Mouse (Mus musculus) brown adipose tissue, adult 24 weeks (tissue): ENCODE measurements around the gene 2210011C24Rik. TPM values are rescaled to one million over a fixed set of nuclear protein-coding genes. Genes with fewer than 3 reads are reported as not detected.
"Not testable (repeated sequence)": the region's sequence is repeated elsewhere in the genome, so short reads cannot be mapped to it uniquely, and the experiment has no call there.

ENCODE experiments used
- H3K27ac ChIP-seq: fragments of 200-500 bp; replicated peaks from 2 replicates; pipeline ENCODE4 v1.5.1; 2012; ENCODE audit warnings: low read depth, mild to moderate bottlenecking, low read length
- H3K4me1 ChIP-seq: fragments of 200-500 bp; 2 replicates; pipeline ENCODE4 v1.6.1; 2012; ENCODE audit warnings: low read length, mixed read lengths; ENCODE audit not compliant: control insufficient read depth, insufficient read depth, insufficient read length
- H3K4me3 ChIP-seq: fragments of 200-500 bp; 2 replicates; pipeline ENCODE4 v1.5.1; 2012; ENCODE audit warnings: low read depth, mild to moderate bottlenecking, low read length, moderate library complexity; ENCODE audit not compliant: insufficient read depth
- polyA plus RNA-seq: library from polyadenylated mRNA; stranded (reverse); fragments of >200 nt; gene quantifications from 2 replicates; pipeline ENCODE4 v1.2.4, GENCODE M21; 2012; ENCODE audit not compliant: missing spikeins, insufficient read depth, insufficient read length

2210011C24Rik gene
- polyA plus RNA-seq, 1 experiment: not detected

GRCm38 (mm10) chr8:84029272-84029671 lies 17.3 kb upstream of the 2210011C24Rik start:
- Histone ChIP-seq H3K4me3 (no peak overlapping the region), H3K27ac (no peak overlapping the region), H3K4me1 (no peaks in the 10 kb centered on the region)

DNA sequence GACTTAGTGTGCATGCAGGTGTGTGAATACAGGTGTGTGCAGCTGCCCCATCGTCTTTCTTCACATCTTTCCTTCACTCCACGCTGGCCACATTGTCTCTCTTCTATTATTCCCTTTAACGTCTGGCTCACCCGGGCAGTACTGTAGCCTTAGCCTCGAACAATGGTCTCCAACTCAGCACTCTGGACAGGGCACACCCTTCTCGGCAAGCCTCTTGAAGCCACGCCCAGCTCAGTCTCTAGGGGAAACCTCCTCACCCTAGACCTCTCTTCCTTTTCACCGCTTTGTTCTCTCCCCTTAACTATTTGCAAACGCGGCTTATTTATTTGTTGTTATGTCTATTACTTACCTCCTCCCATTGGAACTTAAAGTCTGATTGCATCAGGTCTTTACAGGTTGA lies 15.5 kb upstream of the 2210011C24Rik start:
- Histone ChIP-seq H3K27ac (no peak overlapping the region), H3K4me1 (peaks cover 4% of the 10 kb centered on the region; the same call in 1 of the 2 replicates), H3K4me3 (no peak overlapping the region)

DNA sequence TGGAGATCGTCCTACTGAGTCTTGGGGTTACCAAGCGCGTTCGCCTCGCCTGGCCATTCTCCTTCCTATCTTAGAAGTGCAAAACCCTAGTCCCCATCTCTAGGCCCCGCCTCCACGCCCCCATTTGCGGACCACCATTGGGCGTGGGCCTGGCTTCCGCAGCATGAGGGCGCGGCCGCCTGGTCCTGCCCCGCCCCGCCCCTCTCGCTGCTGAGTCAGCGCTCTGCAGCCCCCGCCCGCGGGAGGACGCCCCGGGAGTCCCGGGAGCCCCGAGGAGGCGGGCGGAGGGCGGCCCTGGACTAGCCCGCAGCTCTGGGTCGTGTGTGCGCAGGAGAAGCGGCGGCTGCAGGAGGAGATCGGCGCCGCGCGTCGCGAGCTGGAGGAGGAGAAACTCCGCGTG lies 13.9 kb upstream of the 2210011C24Rik start:
- no peak overlapping the region for H3K4me3 ChIP-seq
- H3K27ac ChIP-seq: no peak overlapping the region
- H3K4me1 ChIP-seq: peaks cover 4% of the 10 kb centered on the region; the same call in 1 of the 2 replicates

DNA sequence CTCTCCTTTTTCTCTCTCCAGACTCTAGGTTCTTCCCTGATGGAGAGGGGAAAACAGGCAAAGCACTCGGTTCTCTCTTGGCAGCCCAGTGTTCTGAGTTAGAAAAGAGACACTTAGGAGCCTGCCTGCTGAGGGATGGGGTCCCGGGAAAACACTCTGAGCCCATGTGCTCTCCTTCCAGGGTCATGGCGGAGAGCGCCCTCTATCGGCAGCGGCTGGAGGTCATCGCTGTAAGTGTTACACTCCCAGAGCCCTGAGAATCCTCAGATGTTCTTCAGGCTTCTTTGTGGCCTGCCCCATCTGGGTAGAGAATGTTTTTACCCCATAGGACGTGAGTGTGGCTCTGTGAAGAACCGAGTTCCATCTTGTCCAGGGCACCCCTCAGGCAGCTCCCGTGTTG lies 12.2 kb upstream of the 2210011C24Rik start:
- Histone ChIP-seq H3K4me3 (no peak overlapping the region), H3K27ac (no peak overlapping the region), H3K4me1 (peaks cover 4% of the 10 kb centered on the region; the same call in 1 of the 2 replicates)

- H3K4me1 ChIP-seq: peaks cover 4% of the 10 kb centered on the region; the same call in 1 of the 2 replicates
- H3K27ac ChIP-seq: no peak overlapping the region
- H3K4me3 ChIP-seq: no peak overlapping the region
These were observed 11.7 kb upstream of the 2210011C24Rik start for GRCm38 (mm10) chr8:84023631-84024030.

DNA sequence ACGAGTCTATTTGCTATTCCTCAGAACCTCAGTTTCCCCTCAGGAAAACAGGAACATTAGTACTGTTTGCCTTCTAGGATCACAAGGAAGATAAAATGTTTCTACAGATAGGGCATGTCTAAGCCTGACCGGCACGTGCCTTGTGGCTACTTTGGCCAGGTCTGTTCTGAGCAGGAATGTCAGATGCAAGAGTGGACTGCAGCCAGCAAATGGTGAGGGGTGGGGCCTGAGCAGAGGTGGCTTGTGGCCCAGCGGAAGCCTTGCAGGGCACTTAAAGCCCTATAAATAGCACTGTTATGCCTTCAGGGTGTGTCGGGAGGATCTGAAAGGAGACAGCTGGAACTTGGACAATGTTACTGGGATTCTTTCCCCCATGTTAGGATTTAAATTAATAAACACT lies 11.1 kb upstream of the 2210011C24Rik start:
- Histone ChIP-seq H3K4me1 (peaks cover 4% of the 10 kb centered on the region; the same call in 1 of the 2 replicates), H3K4me3 (no peak overlapping the region), H3K27ac (no peak overlapping the region)

GRCm38 (mm10) chr8:84021569-84021968 lies 9.6 kb upstream of the 2210011C24Rik start:
- peaks cover 4% of the 10 kb centered on the region; the same call in 1 of the 2 replicates for H3K4me1 ChIP-seq
- no peak overlapping the region for H3K27ac ChIP-seq
- H3K4me3 ChIP-seq: no peak overlapping the region

DNA sequence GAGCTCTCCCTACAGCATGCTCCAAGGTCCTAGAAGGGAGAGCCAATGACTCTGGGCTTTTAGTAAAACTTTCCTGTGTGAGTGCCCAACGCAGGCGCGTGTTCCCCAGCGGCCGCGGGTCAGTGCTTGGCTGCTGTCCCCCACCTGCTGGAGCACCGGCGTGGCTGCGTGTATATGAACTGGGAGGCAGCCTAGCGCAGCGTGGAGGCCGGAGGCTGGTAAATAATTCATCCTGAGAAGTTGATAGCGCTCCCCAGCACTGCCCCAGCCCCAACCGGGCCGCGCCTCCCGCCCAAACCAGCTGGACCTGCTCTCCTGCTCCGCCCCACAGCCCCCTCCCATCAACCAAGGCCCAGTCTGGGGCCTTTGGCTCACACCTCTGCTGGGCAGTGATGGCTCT lies 9.1 kb upstream of the 2210011C24Rik start, which contains the start of gene Palm3:
Gene Palm3 (plus strand): TSS at position 376 of the 400 bp plus-strand sequence.
- H3K27ac ChIP-seq: no peak within 1 kb of the TSS
- peaks cover 4% of the 10 kb centered on the region; the same call in 1 of the 2 replicates for H3K4me1 ChIP-seq
- H3K4me3 ChIP-seq: no peak within 1 kb of the TSS

GRCm38 (mm10) chr8:84019738-84020137 lies 7.8 kb upstream of the 2210011C24Rik start:
- no peak overlapping the region for H3K27ac ChIP-seq
- H3K4me3 ChIP-seq: no peak overlapping the region
- H3K4me1 ChIP-seq: peaks cover 4% of the 10 kb centered on the region; the same call in 1 of the 2 replicates

DNA sequence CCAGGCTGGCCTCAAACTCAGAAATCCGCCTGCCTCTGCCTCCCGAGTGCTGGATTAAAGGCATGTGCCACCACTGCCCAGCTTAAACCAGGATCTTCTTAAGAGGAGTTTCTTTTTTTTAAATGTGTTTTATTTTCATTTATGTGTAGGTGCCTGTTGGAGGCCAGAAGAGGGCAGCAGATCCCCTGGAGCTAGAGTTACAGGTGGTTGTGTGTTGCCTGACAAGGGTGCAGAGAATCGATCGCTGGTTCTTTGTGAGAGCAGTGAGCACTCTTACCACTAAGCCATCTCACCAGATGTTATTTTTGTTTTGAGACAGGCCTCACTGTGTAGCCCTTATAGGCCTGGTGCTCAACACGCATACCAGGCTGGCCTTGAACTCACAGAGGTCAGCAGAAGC lies 3.9 kb upstream of the 2210011C24Rik start:
- Histone ChIP-seq H3K27ac (no peak overlapping the region), H3K4me3 (no peak overlapping the region), H3K4me1 (peaks cover 7% of the 10 kb centered on the region; the same call in 1 of the 2 replicates)

DNA sequence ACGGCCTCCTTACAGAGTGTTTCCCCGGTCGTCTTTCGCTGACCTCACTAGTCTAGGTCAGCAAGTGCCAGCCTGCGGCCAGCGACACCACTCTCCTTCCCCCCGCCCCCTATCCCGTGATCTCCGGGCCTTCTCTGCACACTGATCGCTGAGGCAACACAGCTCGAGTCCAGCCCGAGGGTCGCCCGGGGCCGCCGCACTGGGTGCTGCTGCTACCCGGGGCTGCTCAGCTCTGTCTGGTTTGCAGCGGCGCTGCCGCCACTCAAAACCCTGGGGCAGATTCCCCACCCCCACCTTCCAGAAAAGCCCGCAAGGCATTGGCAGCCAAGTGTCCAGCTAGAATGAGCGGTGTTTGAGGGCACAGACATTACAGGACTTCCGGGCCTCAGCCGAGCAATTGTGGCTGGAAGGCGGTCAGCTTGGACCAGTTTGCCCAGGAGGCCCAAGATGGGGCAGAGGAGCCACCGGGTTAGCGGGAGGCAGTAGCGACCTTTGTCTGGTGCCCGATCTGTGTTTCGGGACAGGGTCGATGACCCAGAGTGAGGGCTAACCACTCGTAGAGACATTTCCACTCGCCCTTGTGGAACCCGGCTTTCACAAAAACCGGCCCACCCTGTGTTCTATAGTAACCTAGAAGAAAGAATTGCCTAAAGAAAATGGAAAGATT lies 661 bp upstream of the 2210011C24Rik start:
- no peak overlapping the region; the same call in 1 of the 2 replicates for H3K4me3 ChIP-seq
- H3K27ac ChIP-seq: no peak overlapping the region
- H3K4me1 ChIP-seq: peaks cover 13% of the 10 kb centered on the region

- peak overlapping the region; percentile 61 for H3K4me3 ChIP-seq
- peaks cover 13% of the 10 kb centered on the region for H3K4me1 ChIP-seq
- H3K27ac ChIP-seq: no peak overlapping the region
These were observed 1.1 kb downstream of the 2210011C24Rik start for GRCm38 (mm10) chr8:84010625-84011611.

DNA sequence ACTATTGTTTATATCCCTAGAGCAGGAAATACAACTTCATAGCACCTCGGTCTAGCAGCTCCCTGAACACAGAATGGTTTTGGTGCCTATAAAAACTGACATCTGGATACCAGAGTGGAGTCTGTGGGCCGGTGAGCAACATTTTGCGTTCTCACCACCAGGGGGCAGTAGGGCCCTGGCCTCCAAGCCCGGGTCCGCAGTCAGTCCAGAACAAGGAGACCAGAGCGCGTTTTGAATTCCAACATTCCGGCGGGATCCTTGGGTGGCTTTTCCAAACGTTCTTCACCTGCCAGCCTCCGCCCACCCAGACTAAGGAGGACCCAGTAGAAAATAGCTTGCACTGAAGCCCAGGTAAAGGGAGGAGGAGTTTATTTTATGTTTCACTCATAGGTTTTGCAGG lies 2.1 kb downstream of the 2210011C24Rik start:
- Histone ChIP-seq H3K4me3 (no peak overlapping the region), H3K4me1 (peaks cover 13% of the 10 kb centered on the region), H3K27ac (no peak overlapping the region)

DNA sequence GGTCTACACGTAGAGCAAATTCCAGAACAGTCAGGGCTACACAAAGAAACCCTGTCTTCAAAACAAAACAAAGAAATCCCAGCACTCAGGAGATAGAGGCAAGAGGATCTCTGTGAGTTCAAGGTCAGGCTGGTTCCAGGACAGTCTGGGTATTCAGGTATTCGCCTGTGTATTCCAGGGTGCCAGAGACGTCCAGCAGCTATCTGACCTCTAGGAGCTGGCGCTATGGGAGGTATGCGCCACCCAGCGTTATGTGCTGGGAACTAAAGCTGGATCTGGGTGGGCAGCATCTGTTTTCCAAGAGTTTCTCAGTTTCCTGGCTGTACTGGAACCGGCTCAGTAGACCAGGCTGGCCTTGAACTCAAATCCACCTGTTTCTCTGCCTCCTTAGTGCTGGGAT lies 3.6 kb downstream of the 2210011C24Rik start:
- Histone ChIP-seq H3K4me3 (no peak overlapping the region), H3K27ac (no peak overlapping the region), H3K4me1 (peaks cover 13% of the 10 kb centered on the region)

GRCm38 (mm10) chr8:84005502-84005901 lies 6.5 kb downstream of the 2210011C24Rik start:
- not testable (repeated sequence) for H3K4me3 ChIP-seq, H3K27ac ChIP-seq, H3K4me1 ChIP-seq
